Mouse (Mus musculus): ENCODE results near the gene Tead1. TPM values are rescaled to one million over a fixed set of nuclear protein-coding genes. Genes with fewer than 3 reads are reported as not detected.

Tead1 gene
- 25.1 TPM for polyA plus RNA-seq (2012; fragmentation: generic; extraction: Trizol)
- long read RNA-seq, experiment 1, partial matches to known transcripts = 0 of 12 reads
- long read RNA-seq, experiment 1, other reads (novel, unspliced or antisense) = 12 of 12 reads
- long read RNA-seq, experiment 2, partial matches to known transcripts = 0 of 3 reads
- long read RNA-seq, experiment 2, other reads (novel, unspliced or antisense) = 3 of 3 reads

GRCm38 (mm10) chr7:112679171-112679512 lies at the start of gene Tead1:
Tead1 (plus strand) TSS chr7:112679318.
- H3ac ChIP-seq (ENCODE audit: control insufficient read depth, insufficient read length, low read depth) = peak within 1 kb of the TSS; percentile 95
- no peaks in the 10 kb centered on the region for H3K27me3 ChIP-seq (ENCODE audit: control insufficient read depth, insufficient read depth, insufficient read length)
- H3K36me3 ChIP-seq (ENCODE audit: control insufficient read depth, insufficient read depth) = peaks cover 3% of the 10 kb centered on the region
- H3K79me2 ChIP-seq (ENCODE audit: control insufficient read depth, insufficient read depth) = peaks cover 49% of the 10 kb centered on the region
- H3K4me3 ChIP-seq (ENCODE audit: insufficient read depth, poor library complexity, severe bottlenecking) = peak within 1 kb of the TSS; percentile 72
- TF ChIP-seq MYOD1 (IDR thresholded peaks at IDR 0.05; ENCODE audit: control insufficient read depth, insufficient read length, low read depth) = no peak
- TF ChIP-seq CEBPB (IDR thresholded peaks at IDR 0.05; ENCODE audit: low read depth) = no peak
- no peak for TF ChIP-seq CTCF (IDR thresholded peaks at IDR 0.05; ENCODE audit: control insufficient read depth, insufficient read depth, insufficient read length)
- TF ChIP-seq FOSL1 (IDR thresholded peaks at IDR 0.05; ENCODE audit: insufficient read depth, low read length, poor library complexity, severe bottlenecking) = no peak
- no peak for TF ChIP-seq USF1 (IDR thresholded peaks at IDR 0.05; ENCODE audit: low read depth)
- no peak for TF ChIP-seq MAX (IDR thresholded peaks at IDR 0.05)
- no peak for TF ChIP-seq MYOG (IDR thresholded peaks at IDR 0.05; ENCODE audit: control insufficient read depth, extremely low read depth, insufficient read length)
- H3K79me3 ChIP-seq (ENCODE audit: low read depth) = peaks cover 42% of the 10 kb centered on the region

DNA sequence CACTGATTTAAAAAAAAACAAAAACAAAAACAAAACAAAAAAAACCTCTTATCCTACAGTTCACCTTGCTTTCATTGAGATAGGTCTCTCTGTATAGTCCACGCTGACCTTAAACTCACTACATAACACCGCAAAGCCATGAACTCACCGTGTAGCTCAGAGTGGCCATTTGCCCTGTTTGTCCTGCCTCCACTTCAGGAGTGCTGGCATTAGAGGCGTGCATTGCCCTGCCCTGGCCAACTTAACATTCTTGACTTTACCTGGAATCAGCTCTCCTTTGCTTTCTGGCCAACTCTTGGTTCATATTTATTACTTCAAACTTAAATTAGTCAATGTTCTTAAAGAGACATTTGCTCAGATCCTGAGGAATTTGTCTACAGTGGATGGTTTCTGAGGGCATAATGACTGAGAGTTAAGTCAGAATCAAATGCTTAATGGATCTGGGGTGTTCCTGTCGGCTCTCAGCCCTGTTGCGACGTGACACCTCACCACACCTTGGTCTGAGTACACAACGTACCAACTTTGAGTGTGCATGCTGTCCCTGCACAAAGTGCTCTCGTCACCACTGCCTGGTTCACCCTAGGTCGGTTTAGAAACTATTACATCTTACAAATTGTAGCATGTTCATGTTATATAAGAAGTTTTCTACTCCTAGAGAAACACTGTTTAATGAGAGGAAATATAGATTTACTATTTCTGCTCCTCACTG lies 44.5 kb upstream of the Tead1 start:
- Histone ChIP-seq H3ac (ENCODE audit: control insufficient read depth, insufficient read length, low read depth) (no peak overlapping the region), H3K27me3 (ENCODE audit: control insufficient read depth, insufficient read depth, insufficient read length) (no peaks in the 10 kb centered on the region), H3K79me2 (ENCODE audit: control insufficient read depth, insufficient read depth) (no peaks in the 10 kb centered on the region), H3K36me3 (ENCODE audit: control insufficient read depth, insufficient read depth) (no peaks in the 10 kb centered on the region), H3K79me3 (ENCODE audit: low read depth) (no peaks in the 10 kb centered on the region), H3K4me3 (ENCODE audit: insufficient read depth, poor library complexity, severe bottlenecking) (no peak overlapping the region)
- TF ChIP-seq MYOG (IDR thresholded peaks at IDR 0.05; ENCODE audit: control insufficient read depth, extremely low read depth, insufficient read length) (no peak), MYOD1 (IDR thresholded peaks at IDR 0.05; ENCODE audit: control insufficient read depth, insufficient read length, low read depth) (no peak), CEBPB (IDR thresholded peaks at IDR 0.05; ENCODE audit: low read depth) (no peak), USF1 (IDR thresholded peaks at IDR 0.05; ENCODE audit: low read depth) (no peak), FOSL1 (IDR thresholded peaks at IDR 0.05; ENCODE audit: insufficient read depth, low read length, poor library complexity, severe bottlenecking) (no peak)

DNA sequence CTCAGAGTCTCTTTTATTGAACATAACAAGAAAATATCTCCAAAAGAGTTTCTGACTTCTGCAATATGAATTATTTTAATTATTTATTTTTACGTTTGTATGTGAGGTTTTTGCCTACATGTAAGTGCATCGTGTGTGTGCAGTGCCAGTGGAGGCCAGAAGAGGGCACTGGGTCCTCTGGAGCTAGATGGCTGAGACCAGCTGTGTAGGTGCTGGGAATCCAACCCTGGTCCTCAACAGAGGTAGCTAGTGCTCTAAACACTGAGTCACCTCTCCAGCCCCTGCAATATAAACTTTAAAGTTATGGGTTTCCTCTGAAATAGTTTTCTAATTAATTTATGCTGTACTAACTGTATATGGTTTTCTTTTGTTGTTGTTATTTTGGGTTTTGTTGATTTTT lies 43.2 kb upstream of the Tead1 start:
- no peaks in the 10 kb centered on the region for H3K36me3 ChIP-seq (ENCODE audit: control insufficient read depth, insufficient read depth)
- TF ChIP-seq CTCF (IDR thresholded peaks at IDR 0.05; ENCODE audit: control insufficient read depth, insufficient read depth, insufficient read length) = no peak
- TF ChIP-seq FOSL1 (IDR thresholded peaks at IDR 0.05; ENCODE audit: insufficient read depth, low read length, poor library complexity, severe bottlenecking) = no peak
- TF ChIP-seq MYOD1 (IDR thresholded peaks at IDR 0.05; ENCODE audit: control insufficient read depth, insufficient read length, low read depth) = no peak
- TF ChIP-seq CEBPB (IDR thresholded peaks at IDR 0.05; ENCODE audit: low read depth) = no peak
- no peak for TF ChIP-seq MYOG (IDR thresholded peaks at IDR 0.05; ENCODE audit: control insufficient read depth, extremely low read depth, insufficient read length)
- no peak for TF ChIP-seq USF1 (IDR thresholded peaks at IDR 0.05; ENCODE audit: low read depth)
- no peak for TF ChIP-seq MAX (IDR thresholded peaks at IDR 0.05)
- no peaks in the 10 kb centered on the region for H3K27me3 ChIP-seq (ENCODE audit: control insufficient read depth, insufficient read depth, insufficient read length)
- no peak overlapping the region for H3ac ChIP-seq (ENCODE audit: control insufficient read depth, insufficient read length, low read depth)
- no peak overlapping the region for H3K4me3 ChIP-seq (ENCODE audit: insufficient read depth, poor library complexity, severe bottlenecking)
- H3K79me3 ChIP-seq (ENCODE audit: low read depth) = no peaks in the 10 kb centered on the region
- no peaks in the 10 kb centered on the region for H3K79me2 ChIP-seq (ENCODE audit: control insufficient read depth, insufficient read depth)

- H3K36me3 ChIP-seq (ENCODE audit: control insufficient read depth, insufficient read depth) = no peaks in the 10 kb centered on the region
- no peak overlapping the region for H3ac ChIP-seq (ENCODE audit: control insufficient read depth, insufficient read length, low read depth)
- H3K4me3 ChIP-seq (ENCODE audit: insufficient read depth, poor library complexity, severe bottlenecking) = no peak overlapping the region
- H3K27me3 ChIP-seq (ENCODE audit: control insufficient read depth, insufficient read depth, insufficient read length) = no peaks in the 10 kb centered on the region
- TF ChIP-seq MYOD1 (IDR thresholded peaks at IDR 0.05; ENCODE audit: control insufficient read depth, insufficient read length, low read depth) = no peak
- no peak for TF ChIP-seq CTCF (IDR thresholded peaks at IDR 0.05; ENCODE audit: control insufficient read depth, insufficient read depth, insufficient read length)
- TF ChIP-seq FOSL1 (IDR thresholded peaks at IDR 0.05; ENCODE audit: insufficient read depth, low read length, poor library complexity, severe bottlenecking) = no peak
- TF ChIP-seq USF1 (IDR thresholded peaks at IDR 0.05; ENCODE audit: low read depth) = no peak
- no peak for TF ChIP-seq MAX (IDR thresholded peaks at IDR 0.05)
- TF ChIP-seq CEBPB (IDR thresholded peaks at IDR 0.05; ENCODE audit: low read depth) = no peak
- TF ChIP-seq MYOG (IDR thresholded peaks at IDR 0.05; ENCODE audit: control insufficient read depth, extremely low read depth, insufficient read length) = no peak
- no peaks in the 10 kb centered on the region for H3K79me2 ChIP-seq (ENCODE audit: control insufficient read depth, insufficient read depth)
- no peaks in the 10 kb centered on the region for H3K79me3 ChIP-seq (ENCODE audit: low read depth)
These were observed 35.1 kb upstream of the Tead1 start for GRCm38 (mm10) chr7:112643866-112644543.

DNA sequence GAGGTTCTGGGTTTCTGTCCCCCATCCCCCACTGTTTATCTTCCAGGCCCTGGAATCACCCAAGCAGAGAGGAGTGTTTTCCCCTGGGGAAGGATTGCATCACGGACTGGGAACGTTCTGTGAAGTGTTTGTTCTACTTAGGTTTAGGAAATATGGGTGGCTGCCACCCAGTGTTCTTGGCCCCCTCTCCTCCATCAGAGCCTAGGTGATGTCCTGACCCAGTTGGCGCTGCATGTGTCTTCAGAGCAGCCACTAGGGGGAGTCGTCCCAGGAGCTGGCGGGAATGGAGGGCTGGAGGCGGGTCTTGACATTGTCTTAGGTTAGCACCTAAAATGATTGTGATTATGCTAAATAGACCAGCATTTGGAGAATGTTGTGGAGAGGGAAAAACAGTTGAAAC lies 34.4 kb upstream of the Tead1 start:
- Histone ChIP-seq H3ac (ENCODE audit: control insufficient read depth, insufficient read length, low read depth) (no peak overlapping the region), H3K4me3 (ENCODE audit: insufficient read depth, poor library complexity, severe bottlenecking) (no peak overlapping the region), H3K79me2 (ENCODE audit: control insufficient read depth, insufficient read depth) (no peaks in the 10 kb centered on the region), H3K27me3 (ENCODE audit: control insufficient read depth, insufficient read depth, insufficient read length) (no peaks in the 10 kb centered on the region), H3K36me3 (ENCODE audit: control insufficient read depth, insufficient read depth) (no peaks in the 10 kb centered on the region), H3K79me3 (ENCODE audit: low read depth) (no peaks in the 10 kb centered on the region)
- no peak for TF ChIP-seq MYOG (IDR thresholded peaks at IDR 0.05; ENCODE audit: control insufficient read depth, extremely low read depth, insufficient read length)
- peak; percentile 87 for TF ChIP-seq CEBPB (IDR thresholded peaks at IDR 0.05; ENCODE audit: low read depth)

Data from C2C12 (cell line).